In genomic region chr6:22262519-22262918, GRCm38 (mm10) we compare ENCODE assay signal across 27 mouse cellular contexts. TPM values are rescaled to one million over a fixed set of nuclear protein-coding genes. Genes with fewer than 3 reads are reported as not detected.
DNase-seq lines count a peak whose midpoint lies in the region; ATAC-seq lines count a peak whose summit lies in the region.
"Had no signal": no experiment of that assay in that cellular context is flagged by ENCODE, and none has a peak within 500 bp of the region (broad histone marks: within the 10 kb centered on the region; RNA-seq: fewer than 3 reads in every experiment).

No protein-coding gene starts in this region.

- no peaks in the 10 kb centered on the region for H3K9me3 ChIP-seq in embryonic facial prominence, embryonic 14.5 days (ENCODE audit: control insufficient read depth, low read length)
- no peaks in the 10 kb centered on the region for H3K9me3 ChIP-seq in embryonic facial prominence, embryonic 10.5 days
- H3K9me3 ChIP-seq in forebrain, embryonic 16.5 days (ENCODE audit: control insufficient read depth, low read length), result no peaks in the 10 kb centered on the region
- H3K9me3 ChIP-seq in forebrain, embryonic 13.5 days (replicated peaks), result no peaks in the 10 kb centered on the region
- H3K9me3 ChIP-seq in stomach, embryonic 14.5 days (ENCODE audit: control insufficient read depth, low read depth, low read length), result no peaks in the 10 kb centered on the region
- H3K9me3 ChIP-seq: embryonic facial prominence, embryonic 12.5 days; heart, embryonic 10.5 days; hindbrain, embryonic 10.5 days; hindbrain, embryonic 13.5 days had no signal

- H3K4me2 ChIP-seq in embryonic facial prominence, embryonic 14.5 days (ENCODE audit: low read depth, low read length), result no peak overlapping the region
- H3K4me2 ChIP-seq in forebrain, embryonic 16.5 days (ENCODE audit: low read length), result no peak overlapping the region
- no peak overlapping the region for H3K4me2 ChIP-seq in forebrain, embryonic 13.5 days
- no peak overlapping the region for H3K4me2 ChIP-seq in stomach, embryonic 14.5 days (replicated peaks; ENCODE audit: low read depth, low read length)
- H3K4me2 ChIP-seq: embryonic facial prominence, embryonic 12.5 days; hindbrain, embryonic 13.5 days had no signal

- WGBS in embryonic facial prominence, embryonic 14.5 days, result 67% methylated on average over 4 of the region's 4 CpGs
- 80% methylated on average over 4 of the region's 4 CpGs for WGBS in embryonic facial prominence, embryonic 10.5 days
- 72% methylated on average over 4 of the region's 4 CpGs for WGBS in forebrain, embryonic 16.5 days
- 75% methylated on average over 4 of the region's 4 CpGs for WGBS in forebrain, embryonic 13.5 days
- 55% methylated on average over 4 of the region's 4 CpGs for WGBS in stomach, embryonic 14.5 days

- H3K4me1 ChIP-seq in embryonic facial prominence, embryonic 14.5 days (ENCODE audit: control insufficient read depth, insufficient read depth, low read length), result no peaks in the 10 kb centered on the region
- no peaks in the 10 kb centered on the region for H3K4me1 ChIP-seq in embryonic facial prominence, embryonic 10.5 days
- H3K4me1 ChIP-seq in forebrain, embryonic 16.5 days (replicated peaks; ENCODE audit: control insufficient read depth, insufficient read depth, low read length), result no peaks in the 10 kb centered on the region
- no peaks in the 10 kb centered on the region for H3K4me1 ChIP-seq in forebrain, embryonic 13.5 days
- no peaks in the 10 kb centered on the region for H3K4me1 ChIP-seq in stomach, embryonic 14.5 days (ENCODE audit: control insufficient read depth, insufficient read depth, low read length)
- H3K4me1 ChIP-seq: heart, embryonic 10.5 days; hindbrain, embryonic 10.5 days; hindbrain, embryonic 13.5 days had no signal

- no peak overlapping the region for H3K27ac ChIP-seq in embryonic facial prominence, embryonic 14.5 days (replicated peaks; ENCODE audit: low read depth, low read length)
- H3K27ac ChIP-seq in embryonic facial prominence, embryonic 10.5 days (replicated peaks), result no peak overlapping the region
- H3K27ac ChIP-seq in forebrain, embryonic 16.5 days (ENCODE audit: low read length), result no peak overlapping the region
- no peak overlapping the region for H3K27ac ChIP-seq in forebrain, embryonic 13.5 days
- no peak overlapping the region for H3K27ac ChIP-seq in stomach, embryonic 14.5 days (ENCODE audit: low read length)
- H3K27ac ChIP-seq: embryonic facial prominence, embryonic 12.5 days; heart, adult 2 months; heart, embryonic 10.5 days; hindbrain, embryonic 10.5 days; hindbrain, embryonic 13.5 days had no signal

- H3K36me3 ChIP-seq in embryonic facial prominence, embryonic 14.5 days (ENCODE audit: control insufficient read depth, insufficient read depth, low read length), result no peaks in the 10 kb centered on the region
- no peaks in the 10 kb centered on the region for H3K36me3 ChIP-seq in embryonic facial prominence, embryonic 10.5 days (replicated peaks)
- no peaks in the 10 kb centered on the region for H3K36me3 ChIP-seq in forebrain, embryonic 16.5 days (ENCODE audit: control insufficient read depth, insufficient read depth)
- H3K36me3 ChIP-seq in forebrain, embryonic 13.5 days (ENCODE audit: poor library complexity, severe bottlenecking), result no peaks in the 10 kb centered on the region
- no peaks in the 10 kb centered on the region for H3K36me3 ChIP-seq in stomach, embryonic 14.5 days (ENCODE audit: control insufficient read depth, insufficient read depth, low read length)
- H3K36me3 ChIP-seq: embryonic facial prominence, embryonic 12.5 days; heart, embryonic 10.5 days; hindbrain, embryonic 10.5 days; hindbrain, embryonic 13.5 days had no signal

- no peaks in the 10 kb centered on the region for H3K27me3 ChIP-seq in embryonic facial prominence, embryonic 14.5 days (replicated peaks; ENCODE audit: control insufficient read depth, insufficient read depth, low read length)
- no peaks in the 10 kb centered on the region for H3K27me3 ChIP-seq in embryonic facial prominence, embryonic 10.5 days (replicated peaks; ENCODE audit: low read depth, poor library complexity, severe bottlenecking)
- H3K27me3 ChIP-seq in forebrain, embryonic 16.5 days (replicated peaks; ENCODE audit: control insufficient read depth, insufficient read depth, low read length), result no peaks in the 10 kb centered on the region
- H3K27me3 ChIP-seq in forebrain, embryonic 13.5 days, result no peaks in the 10 kb centered on the region
- H3K27me3 ChIP-seq in stomach, embryonic 14.5 days (ENCODE audit: control insufficient read depth, insufficient read depth, low read length), result no peaks in the 10 kb centered on the region
- H3K27me3 ChIP-seq: embryonic facial prominence, embryonic 12.5 days; hindbrain, embryonic 13.5 days had no signal

- DNase-seq in embryonic facial prominence, embryonic 14.5 days (ENCODE audit: low spot score), result peak; percentile 39
- DNase-seq in embryonic facial prominence, embryonic 10.5 days (ENCODE audit: low spot score), result no peak
- DNase-seq in Muller cell, postnatal 12 days (ENCODE audit: inconsistent ontology term), result peak; percentile 5
- DNase-seq in kidney, postnatal 36 days, result no peak
- DNase-seq in kidney, postnatal 14 days, result no peak
- DNase-seq: adrenal gland, adult 8-10 months; adrenal gland, postnatal 25 days; B cell, adult 2 months; cerebellum, adult 18-20 months; cerebellum, adult 9-10 months; cerebellum, postnatal 14 days; gastrocnemius, postnatal 25 days; heart, adult 2 months; heart, postnatal 10 days; heart, postnatal 36 days; kidney, adult 18-20 months had no signal

- no peak for ATAC-seq in embryonic facial prominence, embryonic 14.5 days (ENCODE audit: low read depth)
- peak; percentile 26; the same call in 1 of the 2 replicates for ATAC-seq in forebrain, embryonic 16.5 days
- no peak for ATAC-seq in forebrain, embryonic 13.5 days
- 0 out of 2 replicates have a peak, but pooled peaks have one; percentile 6 for ATAC-seq in stomach, embryonic 14.5 days (ENCODE audit: insufficient number of reproducible peaks, insufficient read depth, low FRiP score, low read depth)
- ATAC-seq: activated CD4-positive, CD25-positive, alpha-beta regulatory T cell, adult 4 months; hindbrain, embryonic 16.5 days; intestine, embryonic 16.5 days had no signal

- H3K9ac ChIP-seq in embryonic facial prominence, embryonic 14.5 days (ENCODE audit: low read depth, low read length), result no peak overlapping the region
- H3K9ac ChIP-seq in forebrain, embryonic 16.5 days (replicated peaks; ENCODE audit: low read depth, low read length), result no peak overlapping the region
- no peak overlapping the region for H3K9ac ChIP-seq in forebrain, embryonic 13.5 days
- H3K9ac ChIP-seq in stomach, embryonic 14.5 days (replicated peaks; ENCODE audit: low read depth, low read length), result no peak overlapping the region
- H3K9ac ChIP-seq: embryonic facial prominence, embryonic 12.5 days; hindbrain, embryonic 13.5 days had no signal

- no peak overlapping the region for H3K4me3 ChIP-seq in embryonic facial prominence, embryonic 14.5 days (ENCODE audit: low read depth, low read length)
- no peak overlapping the region for H3K4me3 ChIP-seq in embryonic facial prominence, embryonic 10.5 days
- no peak overlapping the region for H3K4me3 ChIP-seq in forebrain, embryonic 16.5 days (replicated peaks; ENCODE audit: low read length)
- no peak overlapping the region for H3K4me3 ChIP-seq in forebrain, embryonic 13.5 days
- H3K4me3 ChIP-seq in stomach, embryonic 14.5 days (ENCODE audit: low read depth, low read length), result no peak overlapping the region
- H3K4me3 ChIP-seq: embryonic facial prominence, embryonic 12.5 days; erythroblast, embryonic 14.5 days; heart, adult 2 months; heart, embryonic 10.5 days; hindbrain, embryonic 10.5 days; hindbrain, embryonic 13.5 days had no signal

RNA-seq across cellular contexts. Expression of gene Wnt16, which starts 25.5 kb away (rescaled TPM):
- polyA plus RNA-seq in embryonic facial prominence, embryonic 14.5 days (2014; fragmentation: Nextera tagmentation; extraction: Ambion mirVana), result 3.9 and 4.6 TPM in 2 replicates
- 0.57 and 0.83 TPM in 2 replicates for polyA plus RNA-seq in embryonic facial prominence, embryonic 10.5 days (2016; fragmentation: Nextera tagmentation; extraction: Ambion mirVana)
- polyA plus RNA-seq in forebrain, embryonic 16.5 days (2015; fragmentation: Nextera tagmentation; extraction: Ambion mirVana), result 0.18 TPM in 1 of 2 replicates, not detected in the other
- polyA plus RNA-seq in forebrain, embryonic 13.5 days (2015; fragmentation: Nextera tagmentation; extraction: Ambion mirVana), result not detected in 2 replicates
- 2.7 and 3.1 TPM in 2 replicates for polyA plus RNA-seq in stomach, embryonic 14.5 days (2014; fragmentation: Nextera tagmentation; extraction: Ambion mirVana)
- polyA plus RNA-seq: erythroblast, embryonic 14.5 days had no signal

Comparison
In these comparisons a context has a peak if more than half of its experiments do, and no peak if none do; other contexts are left out.
1. ATAC-seq: peak in forebrain, embryonic 16.5 days (single experiment) and stomach, embryonic 14.5 days (single experiment); none in embryonic facial prominence, embryonic 14.5 days (single experiment) and forebrain, embryonic 13.5 days (single experiment).
2. DNase-seq: peak in embryonic facial prominence, embryonic 14.5 days (single experiment) and Muller cell, postnatal 12 days (single experiment); none in embryonic facial prominence, embryonic 10.5 days (single experiment), kidney, postnatal 36 days (0 of 2) and kidney, postnatal 14 days (single experiment).